Mouse (Mus musculus): Measurements from ENCODE around the gene Tmprss11c. TPM values are rescaled to one million over a fixed set of nuclear protein-coding genes. Genes with fewer than 3 reads are reported as not detected.

Tmprss11c gene
- polyA plus RNA-seq, 1 experiment from 2014 or later = not detected

DNA sequence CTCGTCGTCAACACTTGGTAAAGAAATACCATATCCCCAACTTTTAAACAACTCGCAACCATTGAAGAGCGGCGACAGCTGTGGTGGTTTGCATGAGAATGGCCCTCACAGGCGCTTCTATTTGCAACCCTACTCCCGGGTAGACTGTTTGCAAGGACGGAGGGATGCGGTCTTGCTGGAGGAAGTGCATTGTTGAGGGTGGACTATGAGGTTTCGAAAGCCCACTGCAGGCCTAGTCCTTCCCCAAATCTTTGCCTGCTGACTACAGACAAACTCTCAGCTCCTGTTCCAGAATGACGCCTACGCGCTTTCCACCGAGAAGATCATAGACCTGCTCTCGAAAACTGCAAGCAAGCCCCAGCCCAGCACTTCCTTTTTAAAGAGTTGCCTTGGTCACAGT lies 98.8 kb downstream of the Tmprss11c start:
- no peak overlapping the region for H3K4me3 ChIP-seq (replicated peaks)
- H3K9ac ChIP-seq (replicated peaks) = no peak overlapping the region
- H3K36me3 ChIP-seq = no peaks in the 10 kb centered on the region
- H3K27me3 ChIP-seq = no peaks in the 10 kb centered on the region
- ATAC-seq (ENCODE audit: insufficient number of reproducible peaks, insufficient read depth, low FRiP score, low TSS enrichment, low read depth) = no peak
- no peak overlapping the region for H3K27ac ChIP-seq
- no peaks in the 10 kb centered on the region for H3K9me3 ChIP-seq
- 53% methylated on average over 15 of the region's 15 CpGs for whole genome bisulfite sequencing
- H3K4me1 ChIP-seq (replicated peaks) = no peaks in the 10 kb centered on the region
- no peak overlapping the region for H3K4me2 ChIP-seq

DNA sequence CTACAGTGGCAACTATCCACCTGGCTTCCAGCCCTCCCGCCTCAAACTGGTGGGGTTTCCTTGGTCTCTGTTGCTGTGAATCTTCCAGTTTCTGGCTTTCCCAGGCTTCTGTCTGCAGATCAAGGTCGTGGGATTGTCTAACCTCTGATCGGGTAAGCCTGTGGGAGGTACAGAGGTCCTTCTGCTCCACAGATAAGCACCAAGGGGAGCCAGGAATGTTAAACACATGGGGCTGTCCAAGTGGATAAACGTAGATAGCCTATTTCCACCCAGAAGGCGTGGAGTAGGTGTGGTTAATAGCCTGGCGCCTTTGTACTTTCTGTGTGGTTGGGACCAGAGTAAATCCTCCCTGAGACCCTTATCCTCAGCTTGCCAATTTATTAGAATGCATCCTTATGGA lies 101.7 kb downstream of the Tmprss11c start:
- ATAC-seq (ENCODE audit: insufficient number of reproducible peaks, insufficient read depth, low FRiP score, low TSS enrichment, low read depth) = no peak
- Histone ChIP-seq H3K9ac (replicated peaks) (no peak overlapping the region), H3K36me3 (no peaks in the 10 kb centered on the region), H3K4me1 (replicated peaks) (no peaks in the 10 kb centered on the region), H3K4me3 (replicated peaks) (no peak overlapping the region), H3K9me3 (no peaks in the 10 kb centered on the region), H3K27me3 (no peaks in the 10 kb centered on the region), H3K4me2 (no peak overlapping the region), H3K27ac (no peak overlapping the region)
- WGBS = 84% methylated on average over 6 of the region's 6 CpGs

Other genes starting within 250 kb of the Tmprss11c start
- gene Cenpc1, start 223.7 kb downstream of the Tmprss11c start, polyA plus RNA-seq (2016; fragmentation: Nextera tagmentation; extraction: Ambion mirVana) = 41.4 and 44.0 TPM in 2 replicates
- gene Stap1, start 217.6 kb downstream of the Tmprss11c start, polyA plus RNA-seq (2016; fragmentation: Nextera tagmentation; extraction: Ambion mirVana) = 0.15 and 0.21 TPM in 2 replicates
- gene Uba6, start 116.5 kb downstream of the Tmprss11c start, polyA plus RNA-seq (2016; fragmentation: Nextera tagmentation; extraction: Ambion mirVana) = 17.0 and 18.1 TPM in 2 replicates
- not detected in 2 replicates for gene Gnrhr, start 91.4 kb downstream of the Tmprss11c start, polyA plus RNA-seq (2016; fragmentation: Nextera tagmentation; extraction: Ambion mirVana)
- not detected in 2 replicates for gene Tmprss11d, start 84.1 kb upstream of the Tmprss11c start, polyA plus RNA-seq (2016; fragmentation: Nextera tagmentation; extraction: Ambion mirVana)
- gene Tmprss11a, start 179.7 kb upstream of the Tmprss11c start, polyA plus RNA-seq (2016; fragmentation: Nextera tagmentation; extraction: Ambion mirVana) = not detected in 2 replicates
- not detected in 2 replicates for gene Tmprss11g, start 229.3 kb upstream of the Tmprss11c start, polyA plus RNA-seq (2016; fragmentation: Nextera tagmentation; extraction: Ambion mirVana)

All from limb, embryonic 12.5 days (tissue).